Mouse (Mus musculus): Measurements from ENCODE around the gene Gm853. TPM values are rescaled to one million over a fixed set of nuclear protein-coding genes. Genes with fewer than 3 reads are reported as not detected.

Gene Gm853
- polyA plus RNA-seq, 1 experiment from 2014 or later: 1.4 TPM

- H3K36me3 ChIP-seq: no peaks in the 10 kb centered on the region
- peaks cover 34% of the 10 kb centered on the region for H3K4me1 ChIP-seq (replicated peaks)
- H3K9me3 ChIP-seq: no peaks in the 10 kb centered on the region
- peaks cover 56% of the 10 kb centered on the region for H3K27me3 ChIP-seq
- H3K4me3 ChIP-seq: no peak overlapping the region
- 93% methylated on average over 4 of the region's 4 CpGs for WGBS
- H3K27ac ChIP-seq: no peak overlapping the region
- no peak overlapping the region for H3K4me2 ChIP-seq
- ATAC-seq (ENCODE audit: low FRiP score): no peak
- no peak overlapping the region for H3K9ac ChIP-seq
Measured at GRCm38 (mm10) chr4:130170362-130170761, 51.8 kb downstream of the Gm853 start.

DNA sequence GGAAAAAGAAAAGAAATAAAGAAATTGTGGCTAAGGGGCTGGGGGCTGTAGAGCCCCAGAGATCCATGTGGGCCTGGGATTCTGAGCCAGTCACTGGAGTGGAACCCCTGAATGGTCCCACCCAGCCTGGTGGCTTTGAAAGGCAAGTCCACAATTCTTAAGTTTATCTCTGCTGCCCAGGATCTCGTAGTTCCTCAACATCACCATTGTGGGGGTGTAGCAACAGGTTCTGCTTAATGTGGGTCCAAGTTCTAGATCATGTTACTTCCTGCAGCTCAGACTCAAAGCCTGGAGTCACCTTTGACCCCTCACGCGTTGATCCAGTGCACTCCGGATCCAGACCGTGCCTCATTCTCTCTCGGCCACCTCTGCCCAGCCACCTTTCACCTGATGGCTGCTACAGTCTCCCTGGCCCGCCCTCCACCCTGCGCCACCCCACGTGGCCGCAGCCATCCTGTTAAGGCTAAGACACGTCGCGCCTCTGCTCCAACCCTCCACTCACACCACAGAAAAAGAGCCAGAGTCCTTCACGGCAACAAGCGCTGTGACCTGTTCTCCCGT is 52.7 kb downstream of the Gm853 start:
- WGBS: 83% methylated on average over 16 of the region's 16 CpGs
- H3K4me3 ChIP-seq: no peak overlapping the region
- peaks cover 26% of the 10 kb centered on the region for H3K4me1 ChIP-seq (replicated peaks)
- no peak overlapping the region for H3K27ac ChIP-seq
- no peak for ATAC-seq (ENCODE audit: low FRiP score)
- peaks cover 56% of the 10 kb centered on the region for H3K27me3 ChIP-seq
- no peaks in the 10 kb centered on the region for H3K36me3 ChIP-seq
- no peak overlapping the region for H3K4me2 ChIP-seq
- no peaks in the 10 kb centered on the region for H3K9me3 ChIP-seq
- H3K9ac ChIP-seq: no peak overlapping the region

GRCm38 (mm10) chr4:130168280-130169183 is 53.7 kb downstream of the Gm853 start:
- no peaks in the 10 kb centered on the region for H3K36me3 ChIP-seq
- no peak for ATAC-seq (ENCODE audit: low FRiP score)
- H3K9me3 ChIP-seq: no peaks in the 10 kb centered on the region
- peak overlapping the region; percentile 19; the same call in 1 of the 2 replicates for H3K4me2 ChIP-seq
- H3K27ac ChIP-seq: no peak overlapping the region
- peaks cover 56% of the 10 kb centered on the region for H3K27me3 ChIP-seq
- no peak overlapping the region for H3K4me3 ChIP-seq
- 35% methylated on average over 16 of the region's 16 CpGs for WGBS
- no peak overlapping the region for H3K9ac ChIP-seq
- H3K4me1 ChIP-seq (replicated peaks): peaks cover 22% of the 10 kb centered on the region

- no peak for ATAC-seq (ENCODE audit: low FRiP score)
- WGBS: 56% methylated on average over 9 of the region's 9 CpGs
- Histone ChIP-seq H3K27ac (no peak overlapping the region), H3K4me2 (peak overlapping the region; percentile 30; the same call in 1 of the 2 replicates), H3K9ac (no peak overlapping the region), H3K27me3 (peaks cover 60% of the 10 kb centered on the region), H3K4me3 (no peak overlapping the region), H3K9me3 (no peaks in the 10 kb centered on the region), H3K36me3 (no peaks in the 10 kb centered on the region), H3K4me1 (replicated peaks) (peaks cover 29% of the 10 kb centered on the region)
Measured at GRCm38 (mm10) chr4:130167814-130168213, 54.4 kb downstream of the Gm853 start.

DNA sequence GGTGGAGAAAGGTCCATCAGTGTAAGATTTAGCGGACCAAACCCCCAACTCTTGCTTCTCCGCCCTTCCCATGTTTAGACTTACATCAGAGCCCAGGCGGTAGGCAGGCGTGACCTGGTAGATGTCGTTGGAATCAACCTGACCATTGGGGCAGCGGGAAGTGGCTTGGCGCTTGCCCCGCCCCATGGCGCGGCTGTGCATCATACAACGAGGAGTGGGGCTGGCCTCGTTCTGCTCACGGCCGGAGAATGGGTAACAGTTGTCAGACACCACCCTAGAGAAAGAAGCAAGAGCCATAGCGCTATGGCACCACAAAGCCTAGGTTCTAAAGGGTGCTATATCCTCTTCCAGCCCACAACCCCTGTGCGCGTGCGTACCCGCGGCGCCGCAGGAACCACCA is 54.9 kb downstream of the Gm853 start:
- H3K27me3 ChIP-seq: peaks cover 62% of the 10 kb centered on the region
- H3K4me1 ChIP-seq (replicated peaks): peaks cover 30% of the 10 kb centered on the region
- no peak overlapping the region for H3K9ac ChIP-seq
- H3K9me3 ChIP-seq: no peaks in the 10 kb centered on the region
- no peak overlapping the region for H3K4me3 ChIP-seq
- no peak for ATAC-seq (ENCODE audit: low FRiP score)
- no peaks in the 10 kb centered on the region for H3K36me3 ChIP-seq
- WGBS: 59% methylated on average over 22 of the region's 22 CpGs
- peak overlapping the region; percentile 30; the same call in 1 of the 2 replicates for H3K4me2 ChIP-seq
- no peak overlapping the region for H3K27ac ChIP-seq

- H3K4me1 ChIP-seq (replicated peaks): peaks cover 30% of the 10 kb centered on the region
- no peak overlapping the region for H3K27ac ChIP-seq
- no peak overlapping the region for H3K4me3 ChIP-seq
- no peak overlapping the region for H3K4me2 ChIP-seq
- WGBS: 75% methylated on average over 8 of the region's 8 CpGs
- no peak for ATAC-seq (ENCODE audit: low FRiP score)
- no peaks in the 10 kb centered on the region for H3K36me3 ChIP-seq
- H3K9me3 ChIP-seq: no peaks in the 10 kb centered on the region
- H3K27me3 ChIP-seq: peaks cover 63% of the 10 kb centered on the region
- H3K9ac ChIP-seq: no peak overlapping the region
Measured at GRCm38 (mm10) chr4:130166592-130166991, 55.6 kb downstream of the Gm853 start.

GRCm38 (mm10) chr4:130166061-130166460 is 56.1 kb downstream of the Gm853 start:
- Histone ChIP-seq H3K36me3 (no peaks in the 10 kb centered on the region), H3K27me3 (peaks cover 67% of the 10 kb centered on the region), H3K9me3 (no peaks in the 10 kb centered on the region), H3K9ac (no peak overlapping the region), H3K4me2 (no peak overlapping the region), H3K4me3 (no peak overlapping the region), H3K27ac (no peak overlapping the region), H3K4me1 (replicated peaks) (peaks cover 30% of the 10 kb centered on the region)
- no peak for ATAC-seq (ENCODE audit: low FRiP score)
- 77% methylated on average over 18 of the region's 18 CpGs for WGBS

- Histone ChIP-seq H3K4me2 (no peak overlapping the region), H3K36me3 (no peaks in the 10 kb centered on the region), H3K4me3 (no peak overlapping the region), H3K27me3 (peaks cover 75% of the 10 kb centered on the region), H3K9me3 (no peaks in the 10 kb centered on the region), H3K9ac (no peak overlapping the region), H3K27ac (no peak overlapping the region), H3K4me1 (replicated peaks) (peaks cover 30% of the 10 kb centered on the region)
- no peak for ATAC-seq (ENCODE audit: low FRiP score)
- 68% methylated on average over 6 of the region's 6 CpGs for WGBS
Measured at GRCm38 (mm10) chr4:130164121-130164520, 58.1 kb downstream of the Gm853 start.

- Histone ChIP-seq H3K9me3 (no peaks in the 10 kb centered on the region), H3K36me3 (no peaks in the 10 kb centered on the region), H3K4me2 (peak overlapping the region; percentile 34), H3K9ac (peak overlapping the region; percentile 49), H3K4me3 (no peak overlapping the region), H3K27ac (no peak overlapping the region), H3K4me1 (replicated peaks) (peaks cover 23% of the 10 kb centered on the region), H3K27me3 (peaks cover 72% of the 10 kb centered on the region)
- WGBS: 6% methylated on average over 20 of the region's 20 CpGs
- no peak for ATAC-seq (ENCODE audit: low FRiP score)
Measured at GRCm38 (mm10) chr4:130163391-130163861, 58.8 kb downstream of the Gm853 start.

GRCm38 (mm10) chr4:130161349-130161748 is 60.9 kb downstream of the Gm853 start:
- H3K36me3 ChIP-seq: no peaks in the 10 kb centered on the region
- H3K27me3 ChIP-seq: peaks cover 60% of the 10 kb centered on the region
- no peak for ATAC-seq (ENCODE audit: low FRiP score)
- H3K9ac ChIP-seq: no peak overlapping the region
- no peaks in the 10 kb centered on the region for H3K9me3 ChIP-seq
- no peak overlapping the region for H3K27ac ChIP-seq
- no peak overlapping the region for H3K4me3 ChIP-seq
- peaks cover 11% of the 10 kb centered on the region for H3K4me1 ChIP-seq (replicated peaks)
- H3K4me2 ChIP-seq: no peak overlapping the region
- WGBS: 19% methylated on average over 4 of the region's 4 CpGs
